Mouse (Mus musculus) spleen, postnatal 10 days (tissue): ENCODE measurements around the gene Chid1.

Experiments used
- DNase-seq, 2 experiments: peaks; one replicate each; pipeline ENCODE4 v3.0.0; 2021 to 2022; ENCODE audit warnings: low spot score in 2 of 2

The Chid1 gene

DNA sequence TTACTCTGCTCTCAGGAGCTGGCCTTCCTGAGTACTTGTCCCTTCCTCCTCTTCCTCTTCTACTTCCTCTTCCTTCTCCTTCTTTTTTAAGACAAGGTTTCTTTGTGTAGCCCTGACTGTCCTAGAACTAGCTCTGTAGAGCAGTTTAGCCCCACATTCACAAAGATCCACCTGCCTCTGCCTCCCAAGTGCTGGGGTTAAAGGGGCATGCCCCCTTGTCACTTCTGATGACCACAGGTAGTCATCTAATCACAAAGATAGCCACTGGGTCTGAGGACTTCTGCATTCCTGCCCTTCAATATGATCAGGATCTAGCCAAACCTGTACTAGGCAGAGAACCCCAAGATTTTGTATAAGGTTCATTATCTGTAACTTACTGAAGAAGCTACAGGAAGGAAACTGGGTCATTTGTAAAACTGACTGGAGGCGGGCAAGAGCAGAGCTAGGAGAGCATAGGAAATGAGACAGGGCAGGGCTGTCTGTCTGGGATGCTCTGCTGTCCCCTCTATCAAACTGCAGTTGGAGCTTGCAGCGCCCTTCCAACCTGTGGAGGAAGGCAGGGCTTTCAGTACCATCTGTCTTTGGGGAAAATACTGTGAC, 20.2 kb upstream of the Chid1 start:
- peak in 1 of 2 experiments; percentile 40 for DNase-seq

GRCm38 (mm10) chr7:141558946-141559345, 19.3 kb upstream of the Chid1 start:
- DNase-seq: peak in 1 of 2 experiments; percentile 57

- peak; percentile 58 to 65 for DNase-seq
Measured at GRCm38 (mm10) chr7:141558329-141558776, 18.7 kb upstream of the Chid1 start.

DNA sequence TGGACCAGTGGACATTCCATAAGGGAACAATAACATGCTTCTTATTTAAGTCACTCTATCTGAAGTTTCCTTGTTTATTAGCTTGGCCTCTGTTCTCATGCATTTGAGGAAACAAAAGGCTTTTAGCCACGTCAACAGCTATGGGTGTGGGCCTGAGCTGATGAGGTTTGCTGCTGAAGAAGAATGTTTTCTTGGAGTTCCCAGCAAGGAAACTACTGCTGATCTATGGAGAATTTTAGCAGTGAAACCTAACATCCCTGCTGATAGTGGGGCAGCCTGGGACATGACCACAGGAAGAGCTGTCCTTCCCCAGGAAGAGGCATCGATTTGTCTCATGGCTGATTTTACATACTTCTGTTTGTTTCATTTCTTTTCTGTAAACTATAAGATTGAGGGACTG, 10.8 kb upstream of the Chid1 start:
- no peak for DNase-seq

DNA sequence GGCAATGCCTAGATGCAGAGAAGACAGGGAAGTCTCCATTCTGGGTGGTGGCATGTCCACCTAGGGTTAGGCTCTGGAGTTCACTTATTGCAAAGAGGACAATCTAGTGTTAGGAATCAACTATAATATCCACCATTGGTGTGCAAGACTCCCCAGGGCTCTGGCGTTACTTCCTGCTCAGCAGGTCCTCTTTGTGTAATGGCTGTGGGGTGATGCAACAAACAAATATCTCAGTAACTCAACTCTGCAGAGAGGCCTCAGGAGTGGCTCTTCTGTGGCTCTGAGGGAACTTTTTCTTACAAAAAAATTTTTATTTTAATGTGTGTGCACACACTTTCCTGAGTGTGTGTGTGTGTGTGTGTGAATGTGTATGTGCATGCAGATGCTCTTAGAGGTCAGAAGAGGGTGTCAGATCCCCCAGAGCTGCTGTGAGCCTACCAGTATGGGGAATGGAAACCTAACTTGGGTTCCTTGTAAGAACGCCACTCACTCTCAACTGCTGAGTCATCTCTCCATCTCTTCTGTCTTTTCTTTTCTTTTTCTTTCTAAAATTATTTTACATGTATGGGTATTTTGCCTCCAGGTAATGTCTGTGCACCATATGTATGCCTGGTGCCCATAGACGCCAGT, 9.9 kb upstream of the Chid1 start:
- DNase-seq: no peak

DNA sequence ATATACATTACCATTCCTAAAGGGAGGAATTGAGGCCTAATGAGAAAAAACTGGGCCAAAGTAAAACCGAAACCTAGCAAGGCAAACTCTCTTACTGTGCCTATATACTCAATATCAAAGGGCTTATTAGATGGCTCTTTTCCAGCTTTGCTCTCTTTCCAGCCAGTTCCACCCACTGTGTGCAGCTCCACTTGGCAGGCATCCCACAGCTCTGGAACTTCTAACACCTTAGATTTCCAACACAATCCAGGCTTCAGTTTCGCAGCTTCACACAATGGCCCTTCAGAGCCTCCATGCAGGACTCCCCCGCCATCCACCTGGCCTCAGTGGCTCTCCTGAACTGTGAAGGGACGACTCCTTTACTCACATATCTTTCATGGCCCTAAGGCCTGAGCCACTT, 5.0 kb upstream of the Chid1 start:
- no peak for DNase-seq

GRCm38 (mm10) chr7:141542588-141542987, 2.9 kb upstream of the Chid1 start:
- DNase-seq: no peak

- no peak for DNase-seq
Measured at GRCm38 (mm10) chr7:141541681-141542080, 2.0 kb upstream of the Chid1 start.

DNA sequence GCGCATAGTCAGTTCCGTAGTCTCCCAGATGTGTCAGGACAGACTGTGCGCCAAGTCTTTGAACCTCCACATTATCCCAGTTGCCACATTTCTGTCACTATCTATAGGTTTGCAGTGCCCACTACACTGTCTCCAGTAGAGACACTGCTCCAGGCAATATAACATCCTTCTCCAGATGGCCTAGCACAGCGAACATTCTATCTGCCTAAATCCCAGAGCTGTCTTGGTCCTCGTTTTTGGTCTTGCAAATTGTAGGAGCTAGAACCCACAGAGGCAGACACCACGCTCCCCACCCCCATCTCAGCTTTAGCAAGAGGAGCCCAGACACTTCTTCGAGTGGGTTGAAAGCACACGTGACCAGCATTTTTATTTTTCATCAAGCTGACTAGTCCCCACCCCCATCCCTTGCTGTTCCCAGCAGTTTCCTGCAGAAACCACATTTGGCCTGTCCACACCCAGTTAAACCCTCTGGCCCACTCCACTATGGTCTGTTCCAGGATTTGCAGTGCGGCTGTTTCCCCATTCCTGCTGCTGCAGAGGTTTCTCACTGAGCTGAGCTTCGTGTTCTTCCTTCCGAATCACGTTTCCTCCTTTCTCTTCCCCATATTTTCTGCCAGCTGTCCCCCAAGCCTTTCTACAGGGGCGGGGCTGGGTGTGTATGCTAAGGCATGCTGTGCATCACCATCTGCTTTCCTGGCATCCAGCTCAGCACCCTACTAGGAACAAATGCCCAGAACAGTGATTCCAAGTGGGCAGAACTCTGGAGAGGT, 840 bp upstream of the Chid1 start:
- peak in 1 of 2 experiments; percentile 58 for DNase-seq

DNA sequence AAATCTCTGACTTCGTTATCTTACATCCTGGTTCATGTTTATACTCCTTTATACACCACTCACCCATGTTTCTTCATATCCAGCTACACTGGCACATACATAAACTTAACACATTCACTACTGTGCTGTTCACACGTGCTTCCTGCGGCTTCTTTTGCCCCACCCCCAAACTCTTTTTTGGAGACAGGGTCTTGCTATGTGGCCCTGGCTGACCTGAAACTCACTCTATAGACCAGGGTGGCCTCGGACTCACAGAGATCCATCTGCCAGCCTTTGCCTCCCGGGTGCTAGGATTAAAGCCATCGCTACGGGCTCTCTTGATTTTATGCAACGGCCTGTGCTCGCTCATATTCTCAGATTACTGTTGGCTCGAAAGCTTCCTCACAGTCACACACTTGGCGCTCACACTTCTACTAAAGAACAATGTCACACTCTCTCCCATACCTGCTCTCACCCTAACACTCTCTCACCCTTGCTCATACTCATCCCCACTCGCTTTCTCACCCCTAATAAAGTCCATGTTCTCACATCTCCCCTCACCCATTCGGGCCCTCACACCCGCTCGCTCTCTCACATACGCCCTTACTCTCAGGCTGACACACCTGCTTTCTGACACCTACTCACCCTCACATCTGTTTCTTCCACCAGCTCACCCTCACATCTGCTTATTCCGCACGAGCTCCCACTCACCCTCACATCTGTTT, 653 bp downstream of the Chid1 start:
- DNase-seq: no peak

- DNase-seq: no peak
Measured at GRCm38 (mm10) chr7:141535570-141535969, 4.1 kb downstream of the Chid1 start.

GRCm38 (mm10) chr7:141525580-141525925, 14.1 kb downstream of the Chid1 start:
- no peak for DNase-seq

GRCm38 (mm10) chr7:141524760-141525579, 14.7 kb downstream of the Chid1 start:
- peak; percentile 67 to 86 for DNase-seq

DNA sequence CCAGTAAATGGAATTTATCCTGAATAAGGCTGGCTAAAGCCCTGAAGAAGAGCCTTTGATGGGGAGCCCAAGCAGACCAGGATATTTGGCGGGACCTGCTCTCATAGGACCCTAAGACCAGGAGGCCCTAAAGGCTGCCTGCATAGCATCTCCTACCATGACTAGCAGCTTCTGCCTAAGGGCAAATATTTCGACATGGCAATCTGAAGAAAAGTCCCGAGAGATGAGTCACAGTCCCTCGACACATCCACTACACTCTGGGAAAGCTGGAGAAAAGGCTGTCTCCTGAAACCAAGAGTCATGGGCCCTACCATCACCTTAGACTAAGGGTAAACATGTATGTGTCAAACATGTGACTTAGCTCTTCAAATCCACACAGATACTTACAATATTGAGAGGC, 15.4 kb downstream of the Chid1 start:
- no peak for DNase-seq

- DNase-seq: no peak
Measured at GRCm38 (mm10) chr7:141523007-141523406, 16.6 kb downstream of the Chid1 start.

DNA sequence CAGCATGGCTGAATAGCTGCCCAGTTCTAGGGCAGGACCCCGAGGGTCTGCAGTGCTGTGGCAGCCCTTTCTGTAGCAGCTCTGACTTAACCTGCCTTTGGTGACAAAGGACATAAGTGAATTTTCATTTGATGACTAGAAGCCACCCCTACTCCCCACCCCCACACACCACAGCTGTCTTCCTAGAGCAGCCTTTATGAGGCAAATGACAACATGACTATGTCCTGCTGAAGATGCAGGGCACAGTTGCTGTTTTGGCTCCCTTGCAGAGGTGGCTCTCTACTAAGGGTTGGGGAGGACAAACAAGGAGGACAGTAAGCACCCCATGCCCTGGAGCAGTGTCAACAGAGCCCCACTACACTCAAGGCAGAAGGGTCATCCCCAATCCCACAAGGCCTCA, 19.9 kb downstream of the Chid1 start:
- DNase-seq: no peak

GRCm38 (mm10) chr7:141518926-141519325, 20.7 kb downstream of the Chid1 start:
- DNase-seq: no peak

DNA sequence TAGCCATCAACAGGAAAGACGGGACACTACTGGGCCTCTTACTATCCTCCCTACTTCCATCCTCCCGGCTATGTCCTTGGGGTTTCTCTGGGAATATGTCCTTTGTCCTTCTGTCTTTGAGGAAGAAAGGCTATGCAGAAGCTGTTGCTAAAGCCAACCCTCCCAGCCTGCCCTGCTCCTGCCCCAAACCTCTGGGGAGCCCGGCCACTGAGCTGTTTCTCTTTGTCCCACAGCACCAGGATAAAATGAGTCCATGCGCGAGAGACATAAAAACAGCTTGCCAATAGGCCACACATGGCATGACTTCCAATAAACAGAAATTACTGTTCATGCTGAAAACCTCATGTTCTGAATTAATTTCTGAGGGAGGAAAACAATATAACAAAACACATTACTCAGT, 21.4 kb downstream of the Chid1 start:
- no peak for DNase-seq

- DNase-seq: no peak
Measured at GRCm38 (mm10) chr7:141517638-141518037, 22.0 kb downstream of the Chid1 start.

GRCm38 (mm10) chr7:141510681-141511191, 28.9 kb downstream of the Chid1 start:
- no peak for DNase-seq

GRCm38 (mm10) chr7:141510196-141510595, 29.5 kb downstream of the Chid1 start:
- no peak for DNase-seq
